Mouse (Mus musculus) skeletal muscle tissue, adult 2 months (tissue): ENCODE results near the gene Plac8.

Experiments used
- DNase-seq: peaks from one replicate; pipeline ENCODE4 v3.0.0-alpha.2; 2012; ENCODE audit warnings: low read depth, low spot score

Plac8 gene

DNA sequence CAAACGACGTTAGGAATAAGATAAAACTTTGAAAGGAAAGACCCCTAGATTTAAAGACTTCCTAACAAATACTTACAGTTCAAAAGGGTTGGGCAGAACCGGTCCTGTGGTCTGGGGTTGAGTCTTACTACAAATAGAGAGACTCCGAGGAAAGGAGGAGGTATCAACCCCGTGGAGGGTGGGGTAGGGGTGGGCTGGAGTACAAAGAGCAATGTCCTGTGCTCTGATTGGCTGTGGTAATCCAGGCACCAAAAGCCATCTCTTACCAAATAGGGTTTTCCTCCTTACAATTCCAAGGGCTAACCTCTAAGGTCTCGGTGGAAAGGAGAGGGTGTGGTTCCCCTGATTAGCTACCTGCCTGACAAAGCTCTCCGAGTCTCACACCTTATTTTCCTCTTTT is at the start of gene Plac8:
TSS of gene Plac8 (minus strand) at position 177 of the 400 bp plus-strand sequence.
- DNase-seq, result no peak

DNA sequence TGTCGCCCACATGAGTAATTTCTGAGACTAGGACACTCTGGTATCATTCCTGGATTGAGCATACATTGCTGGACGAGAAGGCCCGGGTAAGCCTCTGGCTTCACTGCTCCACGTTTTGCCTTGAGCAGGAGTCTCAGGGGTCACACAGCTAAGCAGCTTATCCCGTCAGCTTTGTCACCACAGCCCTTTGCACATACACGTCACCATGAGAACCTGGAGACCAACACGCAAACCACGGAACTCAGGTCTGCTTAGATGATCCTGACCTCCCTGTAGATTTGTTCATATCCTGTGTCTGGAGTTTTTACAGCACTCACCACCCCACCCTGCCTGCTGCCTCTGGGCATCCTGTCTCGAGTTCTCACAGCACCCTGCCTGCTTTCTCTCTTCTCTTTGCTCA is 48.9 kb upstream of the Plac8 start:
- DNase-seq, result no peak

DNA sequence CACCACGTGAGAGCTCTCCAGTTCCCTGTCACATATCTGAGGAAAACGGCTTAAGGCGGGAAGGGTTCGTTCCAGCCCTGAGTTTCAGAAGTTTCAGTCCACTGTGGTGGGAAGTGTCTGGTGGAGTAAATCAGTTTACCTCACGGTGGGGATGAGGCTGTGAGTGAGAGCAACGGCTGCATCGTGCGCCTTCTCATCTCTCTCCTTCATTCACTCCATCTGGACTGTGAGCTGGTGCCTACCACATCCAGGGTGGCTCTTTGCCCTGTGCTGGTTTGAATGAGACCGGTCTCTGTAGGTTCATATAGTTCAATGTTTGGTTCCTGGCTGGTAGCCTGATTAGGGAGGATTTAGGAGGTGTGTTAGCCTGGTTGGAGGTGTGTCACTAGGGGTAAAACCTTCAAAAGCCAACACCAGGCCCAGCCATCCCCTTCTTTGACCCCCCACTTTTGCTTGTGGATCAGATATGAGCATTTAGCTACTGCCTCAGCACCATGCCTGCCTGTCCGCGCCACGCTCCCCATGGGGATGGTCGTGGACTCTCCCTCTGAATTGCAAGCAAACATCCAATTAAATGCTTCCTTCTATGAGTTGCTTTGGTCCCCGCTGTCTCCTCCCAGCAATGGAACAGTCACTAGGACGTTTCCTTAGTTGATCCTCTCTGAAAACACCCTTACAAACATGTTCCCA is 47.7 kb upstream of the Plac8 start:
- no peak for DNase-seq

DNA sequence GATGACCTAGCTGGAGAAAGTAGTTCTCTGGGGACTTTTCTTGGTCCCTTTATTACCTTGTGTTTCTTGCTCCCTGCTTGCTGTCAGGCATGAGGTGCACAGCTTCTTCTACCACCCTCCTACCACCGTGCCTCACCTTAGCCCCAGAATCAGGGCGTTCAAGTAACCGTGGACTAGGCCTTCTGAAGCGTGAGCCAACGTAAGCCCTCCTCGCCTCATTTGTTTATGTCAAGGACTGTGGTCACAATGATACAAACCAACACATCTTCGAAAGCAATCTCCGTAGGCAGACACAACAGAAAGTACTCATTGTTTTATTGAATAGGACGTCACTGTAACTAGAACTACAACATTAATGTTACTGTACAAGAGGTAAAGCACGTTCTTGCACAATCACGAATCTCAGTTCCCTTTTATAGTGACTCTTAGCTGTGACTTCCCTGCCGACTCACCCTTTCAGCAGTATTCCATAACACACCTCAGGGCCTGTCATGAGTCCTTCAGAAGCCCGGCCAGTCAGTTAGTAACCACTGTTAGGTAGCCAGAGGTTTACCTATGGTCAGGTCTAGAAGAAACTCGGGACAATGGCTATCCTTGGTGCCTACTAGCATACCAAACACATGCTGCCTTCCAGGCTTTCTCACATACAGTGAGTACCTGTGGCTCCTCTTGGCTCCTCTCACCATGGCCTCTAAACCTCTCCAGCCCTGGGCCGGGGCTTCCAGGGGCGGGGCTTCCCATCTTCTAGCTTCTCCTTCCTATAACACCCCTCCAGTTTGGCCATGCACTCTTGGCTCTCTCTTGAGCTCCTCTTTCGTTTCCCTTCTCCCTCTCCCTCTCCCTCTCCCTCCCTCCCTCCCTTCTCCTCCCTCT is 42.1 kb upstream of the Plac8 start:
- no peak for DNase-seq

DNA sequence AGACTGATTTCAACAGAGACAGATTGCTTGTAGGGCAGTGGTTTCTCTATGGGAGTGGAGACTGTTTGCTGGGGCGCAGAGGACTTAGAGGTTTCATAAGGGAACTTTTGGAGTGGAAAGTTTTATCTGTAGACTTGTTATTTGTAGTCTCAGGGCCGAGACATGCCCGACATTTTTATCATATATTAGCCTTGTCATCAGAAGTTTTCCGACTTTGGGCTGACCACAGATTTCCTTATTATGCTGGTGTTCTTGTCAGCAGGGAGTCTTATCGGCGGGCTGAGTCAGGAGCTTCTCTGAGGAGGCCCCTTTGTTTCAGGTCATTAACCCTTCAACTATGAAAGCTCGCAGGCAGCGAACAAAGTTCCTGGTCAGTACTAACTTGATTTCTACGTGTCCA is 35.8 kb upstream of the Plac8 start:
- DNase-seq, result no peak

DNA sequence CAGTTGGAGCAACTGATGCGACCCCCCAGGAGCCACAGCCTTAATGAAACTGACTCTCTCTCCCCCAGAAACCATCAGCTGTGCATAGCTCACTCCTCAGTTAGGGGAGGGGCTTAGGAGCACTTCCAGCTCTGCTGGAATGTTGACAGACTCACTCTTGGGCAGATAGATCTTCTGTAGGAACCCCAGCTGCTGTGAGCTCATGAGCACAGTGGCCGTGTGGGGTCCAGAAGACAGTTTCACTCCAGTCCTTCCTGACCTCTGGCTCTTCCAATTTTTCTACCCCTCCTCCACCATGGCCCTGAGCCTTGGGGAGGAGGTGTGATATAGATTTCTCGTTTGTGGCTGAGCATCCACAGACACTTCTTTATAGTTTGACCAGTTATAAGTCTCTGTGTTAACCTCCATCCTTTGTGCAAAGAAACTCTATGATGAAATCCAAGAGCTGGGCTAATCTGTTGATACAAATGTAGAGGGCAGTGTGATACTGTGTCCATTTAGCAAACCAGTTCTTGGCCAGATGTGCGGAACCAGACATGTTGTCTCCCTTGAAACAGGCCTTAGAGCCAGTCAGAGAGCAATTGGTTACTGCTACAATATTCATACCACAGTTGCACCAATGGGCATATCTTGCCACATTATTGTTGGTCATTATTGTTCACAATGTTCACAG is 35.2 kb upstream of the Plac8 start:
- DNase-seq, result no peak

DNA sequence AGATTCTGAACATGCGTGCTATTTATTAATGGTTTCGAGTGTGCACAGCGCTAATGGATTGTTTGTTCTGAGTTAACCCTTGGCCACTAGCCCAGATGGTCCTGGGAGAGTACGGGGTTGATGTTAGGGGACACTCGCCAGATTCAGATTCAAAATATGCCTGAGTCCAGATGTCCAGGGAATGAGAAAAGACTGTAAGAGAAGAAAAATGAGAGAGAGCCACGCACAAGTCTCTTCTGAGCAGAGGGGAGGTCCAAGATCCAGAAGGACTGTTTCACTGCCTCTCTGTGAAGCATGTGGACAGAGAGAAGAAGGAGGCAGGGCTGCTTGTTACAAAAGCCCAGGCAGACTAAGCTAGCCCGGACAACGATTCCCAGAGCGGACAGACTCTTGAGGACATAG is 33.8 kb upstream of the Plac8 start:
- DNase-seq, result peak; percentile 83

DNA sequence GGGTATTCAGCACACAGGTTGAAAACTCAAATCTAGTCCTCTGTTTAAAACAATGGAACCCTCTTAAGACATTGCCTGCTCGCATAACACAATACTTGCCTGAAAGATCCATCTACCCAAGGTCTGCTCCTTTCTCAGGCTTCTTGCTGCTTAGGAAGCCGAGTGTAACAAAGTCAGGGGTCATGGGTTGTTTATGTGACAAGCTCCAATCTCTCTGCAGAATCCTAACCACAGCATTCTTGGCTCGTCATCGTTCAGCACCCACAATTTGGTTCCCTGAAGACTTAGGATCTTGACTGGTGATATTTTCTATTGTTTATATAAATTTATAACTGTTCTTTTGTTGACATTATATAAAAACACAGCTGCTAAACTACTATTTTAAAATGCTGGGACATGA is 32.0 kb upstream of the Plac8 start:
- DNase-seq, result no peak

DNA sequence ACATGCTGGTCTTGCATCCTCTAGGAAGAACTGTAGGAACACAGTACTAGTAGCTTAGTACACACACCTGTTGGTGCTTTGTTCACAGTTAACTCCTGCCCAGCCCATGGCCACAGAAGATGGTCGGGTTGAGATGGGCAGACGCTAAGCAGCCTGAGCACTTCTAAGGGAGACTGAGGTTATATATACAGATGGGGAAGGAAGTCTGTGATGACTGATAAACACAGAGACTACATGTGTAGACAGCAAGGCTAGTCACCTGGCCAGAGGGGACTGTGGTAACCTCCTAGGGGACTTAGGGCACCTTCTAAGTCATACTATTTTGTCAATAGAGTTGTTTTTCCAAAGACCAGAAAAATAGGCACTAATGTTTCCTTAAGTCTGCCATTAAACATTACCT is 29.8 kb upstream of the Plac8 start:
- DNase-seq, result no peak

DNA sequence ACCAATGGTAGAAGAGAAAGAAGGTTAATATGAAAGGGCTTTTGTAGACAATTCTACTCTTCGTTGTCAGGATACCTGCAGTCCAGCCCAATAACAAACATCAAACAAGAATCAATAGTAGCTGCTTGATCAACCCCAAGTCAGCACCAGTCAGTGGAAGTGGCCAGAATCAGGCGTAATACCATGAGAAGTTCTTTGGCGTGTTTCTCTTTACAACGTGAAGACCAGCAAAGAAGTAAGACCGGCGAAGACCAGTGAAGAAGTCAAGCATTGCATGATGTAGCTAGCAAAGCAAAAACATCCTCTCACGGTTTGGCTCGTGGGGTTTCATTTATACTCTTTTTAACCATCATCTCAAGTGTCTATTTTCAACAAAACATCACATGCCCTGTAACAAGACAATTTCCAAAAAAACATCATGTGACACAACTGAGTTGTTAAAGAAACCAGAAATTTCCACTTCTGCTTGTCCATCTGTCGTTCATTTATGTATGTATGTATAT is 27.0 kb upstream of the Plac8 start:
- DNase-seq, result no peak

DNA sequence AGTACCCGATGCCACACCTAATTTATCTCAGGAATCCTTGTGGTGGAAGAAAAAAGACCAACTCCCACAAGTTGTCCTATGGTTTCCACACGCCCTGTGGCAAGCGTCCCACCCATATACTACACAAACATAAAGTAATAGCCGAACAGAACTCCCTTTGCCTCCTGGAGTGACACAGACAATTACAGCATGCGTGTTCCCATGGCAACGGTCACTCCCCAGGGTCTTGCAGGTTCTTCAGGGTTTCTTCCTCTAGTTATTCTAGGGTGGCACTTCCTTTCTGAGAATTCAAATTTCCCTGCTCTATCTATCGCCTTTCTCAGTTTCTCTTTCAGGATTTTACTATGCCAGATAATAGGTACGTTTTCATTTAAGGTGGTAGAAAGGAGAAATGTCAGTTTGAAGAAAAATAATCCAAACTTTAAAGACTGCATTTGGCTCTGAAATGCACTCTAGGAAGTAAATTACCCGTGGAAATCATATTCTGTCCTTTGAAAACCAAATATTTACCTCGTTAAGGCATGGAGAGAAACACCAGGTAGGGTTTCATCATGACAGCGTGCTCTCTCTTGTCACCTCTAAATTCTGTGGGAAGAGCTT is 25.9 kb upstream of the Plac8 start:
- no peak for DNase-seq

DNA sequence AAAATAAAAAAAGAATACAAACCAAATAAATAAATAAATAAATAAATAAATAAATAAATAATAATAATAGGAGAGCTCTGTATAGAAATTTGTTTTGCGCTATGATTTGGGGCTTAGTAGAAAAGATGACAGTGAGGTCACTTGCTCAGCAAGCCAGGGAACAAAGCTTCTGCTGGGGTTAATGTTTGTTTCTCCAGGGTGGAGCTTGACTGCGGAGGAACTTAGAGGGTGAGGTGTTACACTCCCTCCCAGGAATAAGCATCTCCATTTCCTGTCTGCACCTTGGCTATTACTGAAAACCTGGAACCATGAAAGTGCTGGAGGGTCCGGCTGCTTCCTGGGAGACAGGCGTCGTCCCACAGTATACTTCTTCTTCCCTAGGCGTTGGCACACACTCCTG is 24.0 kb upstream of the Plac8 start:
- DNase-seq, result no peak

DNA sequence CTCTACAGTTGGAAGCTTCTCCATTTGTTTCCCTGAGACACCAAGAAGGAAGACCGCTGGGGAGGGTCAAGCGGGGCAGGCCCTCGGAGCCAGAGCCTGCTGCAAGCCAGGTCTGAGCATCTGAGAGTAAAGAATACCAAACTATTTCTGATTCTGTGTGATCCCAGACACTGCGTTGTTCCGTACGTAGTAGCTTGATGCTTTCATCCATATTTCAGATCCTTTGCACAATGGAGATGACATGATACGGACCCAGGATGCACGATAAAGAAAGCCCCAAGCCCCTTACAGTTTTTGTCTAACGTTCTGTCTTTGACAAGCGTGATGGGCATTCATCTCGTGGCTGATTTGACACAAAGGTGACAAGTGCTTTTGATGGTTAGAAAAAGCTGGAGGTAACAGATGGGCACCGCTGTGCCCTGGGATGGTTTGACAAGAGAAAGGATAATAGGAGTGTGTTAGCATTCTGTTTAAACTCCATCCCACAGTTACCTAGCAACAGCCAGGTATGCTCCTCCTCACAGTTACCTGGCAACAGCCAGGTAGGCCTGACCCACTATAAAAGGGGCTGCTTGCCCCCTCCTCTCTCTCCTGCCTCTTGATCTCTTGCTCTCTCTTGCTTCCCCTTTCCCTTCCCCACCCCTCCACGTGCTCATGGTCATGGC is 22.9 kb upstream of the Plac8 start:
- DNase-seq, result no peak

DNA sequence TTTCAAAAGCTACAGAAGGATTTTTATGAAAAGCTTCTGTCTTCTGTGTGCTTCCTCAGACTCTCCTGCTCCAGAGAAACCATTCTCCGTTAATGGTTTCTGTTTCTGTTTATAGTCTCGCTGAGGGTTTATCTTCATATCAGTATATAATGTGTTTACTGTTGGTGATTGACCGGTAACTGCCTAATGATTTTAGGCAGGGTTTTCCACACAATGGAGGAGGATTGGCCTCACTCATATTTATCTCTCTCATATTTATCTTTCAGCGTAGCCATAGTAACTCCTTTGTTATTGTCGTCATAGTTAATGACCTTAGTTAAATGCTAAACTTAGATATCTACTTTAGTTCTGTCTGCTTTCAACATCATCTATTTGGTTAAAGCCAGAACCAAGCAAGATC is 18.5 kb upstream of the Plac8 start:
- DNase-seq, result no peak

DNA sequence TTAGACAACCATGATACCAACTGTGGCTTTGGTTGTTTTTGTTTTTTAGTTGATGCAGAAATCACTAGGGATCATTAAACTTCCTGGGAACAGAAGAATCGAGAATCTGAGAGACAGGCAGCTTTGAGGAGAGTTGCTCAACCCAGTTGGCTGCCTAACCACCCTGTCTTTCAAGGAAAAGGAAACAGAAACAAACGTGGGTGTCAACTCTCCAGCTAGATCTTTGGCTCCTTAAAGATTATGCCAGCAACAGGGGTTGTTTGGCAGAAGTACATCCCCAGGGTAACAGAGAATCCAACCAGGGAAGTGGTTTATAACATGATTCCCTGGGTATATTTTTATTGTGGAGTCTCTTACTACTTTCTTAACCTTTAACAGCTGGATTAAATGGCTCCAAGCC is 15.6 kb upstream of the Plac8 start:
- peak; percentile 60 for DNase-seq

DNA sequence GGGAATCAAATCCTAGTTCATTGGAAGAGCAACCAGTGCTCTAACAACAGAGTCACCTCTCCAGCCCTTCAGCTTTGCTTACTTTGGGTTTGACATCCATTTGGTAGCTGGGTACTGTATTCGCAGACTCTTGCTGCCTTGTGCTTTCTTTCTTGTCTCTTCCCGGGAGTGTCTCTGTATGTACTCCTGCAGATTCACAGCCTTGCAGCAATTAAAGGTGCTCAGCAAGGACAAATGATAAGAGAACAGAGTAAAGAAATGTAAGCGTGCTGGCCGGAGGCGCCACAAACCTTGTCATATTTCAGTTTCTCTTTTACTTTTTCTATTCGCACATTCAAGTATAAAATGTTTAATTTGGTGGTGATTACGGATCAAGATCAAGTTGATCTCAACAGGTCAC is 15.1 kb upstream of the Plac8 start:
- no peak for DNase-seq

DNA sequence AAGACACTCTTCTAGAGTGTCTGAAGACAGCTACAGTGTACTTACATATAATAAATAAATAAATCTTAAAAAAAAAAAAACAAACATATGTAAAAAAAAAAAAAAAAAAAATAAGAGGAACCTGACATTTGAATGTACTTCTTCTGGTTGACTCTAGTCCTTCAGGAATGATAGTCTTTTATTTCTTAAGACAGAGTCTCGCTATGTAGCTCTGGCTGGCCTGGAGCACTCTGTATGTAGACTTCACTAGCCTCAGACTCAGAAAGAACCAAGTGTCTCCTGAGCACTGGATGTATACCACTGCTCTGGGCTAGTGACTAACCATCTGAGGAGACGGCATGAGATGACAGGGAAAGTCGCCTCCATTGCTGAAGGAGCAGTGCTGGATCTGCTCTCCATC is 13.6 kb upstream of the Plac8 start:
- DNase-seq, result no peak

DNA sequence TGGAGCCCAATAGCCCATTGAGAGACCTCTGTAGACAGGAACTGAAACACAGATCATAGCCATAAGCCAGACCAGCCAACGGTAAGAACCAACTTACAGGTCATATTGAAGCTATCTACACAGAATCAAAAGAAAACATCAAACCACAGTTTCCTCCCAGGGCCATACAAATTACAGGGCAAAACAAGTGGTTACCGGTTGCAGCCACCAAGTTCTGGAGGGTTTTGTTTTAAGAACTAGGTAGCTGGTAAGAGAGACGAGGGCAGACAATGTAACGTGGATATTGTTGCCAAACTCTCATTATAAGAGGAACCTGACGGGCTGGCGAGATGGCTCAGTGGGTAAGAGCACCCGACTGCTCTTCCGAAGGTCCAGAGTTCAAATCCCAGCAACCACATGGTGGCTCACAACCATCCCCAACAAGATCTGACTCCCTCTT is 13.2 kb upstream of the Plac8 start:
- DNase-seq, result peak; percentile 34

DNA sequence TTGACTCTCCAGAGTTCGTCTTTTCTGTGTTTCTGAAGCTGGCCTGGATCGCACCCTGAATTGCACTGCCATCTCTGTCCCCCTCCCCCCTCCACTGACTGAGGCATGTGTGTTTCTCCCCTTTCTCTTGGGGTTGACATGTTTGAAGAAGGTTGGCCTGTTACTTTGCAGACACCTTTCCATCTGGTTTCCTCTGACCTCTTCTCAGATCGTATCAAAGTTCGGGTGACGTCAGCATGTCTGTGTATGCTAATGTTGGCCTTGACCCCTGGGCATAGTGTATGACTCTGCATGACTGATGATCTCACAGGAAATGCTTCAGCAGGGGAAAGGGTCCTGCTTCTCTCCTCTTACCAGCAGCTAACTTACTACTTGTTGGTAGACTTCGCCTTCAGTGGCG is 11.0 kb upstream of the Plac8 start:
- DNase-seq, result no peak

DNA sequence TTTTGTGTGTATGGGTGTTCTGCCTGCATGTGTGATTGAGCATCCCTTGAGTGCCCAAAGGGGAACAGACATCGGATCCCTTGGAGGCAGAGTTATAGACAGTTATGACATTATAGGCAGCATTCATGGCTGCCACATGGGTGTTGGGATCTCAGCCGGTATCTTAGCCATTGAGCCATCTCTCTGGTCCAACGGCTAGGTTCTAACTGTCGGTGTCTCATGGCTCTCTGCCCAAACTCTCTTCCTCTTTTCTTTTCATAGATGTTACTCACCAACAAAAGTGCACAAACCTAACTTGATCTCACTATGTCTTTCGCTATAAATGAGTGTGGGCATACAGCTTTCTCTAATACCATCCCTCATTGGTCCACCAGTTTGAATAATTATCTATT is 10.4 kb upstream of the Plac8 start:
- no peak for DNase-seq

DNA sequence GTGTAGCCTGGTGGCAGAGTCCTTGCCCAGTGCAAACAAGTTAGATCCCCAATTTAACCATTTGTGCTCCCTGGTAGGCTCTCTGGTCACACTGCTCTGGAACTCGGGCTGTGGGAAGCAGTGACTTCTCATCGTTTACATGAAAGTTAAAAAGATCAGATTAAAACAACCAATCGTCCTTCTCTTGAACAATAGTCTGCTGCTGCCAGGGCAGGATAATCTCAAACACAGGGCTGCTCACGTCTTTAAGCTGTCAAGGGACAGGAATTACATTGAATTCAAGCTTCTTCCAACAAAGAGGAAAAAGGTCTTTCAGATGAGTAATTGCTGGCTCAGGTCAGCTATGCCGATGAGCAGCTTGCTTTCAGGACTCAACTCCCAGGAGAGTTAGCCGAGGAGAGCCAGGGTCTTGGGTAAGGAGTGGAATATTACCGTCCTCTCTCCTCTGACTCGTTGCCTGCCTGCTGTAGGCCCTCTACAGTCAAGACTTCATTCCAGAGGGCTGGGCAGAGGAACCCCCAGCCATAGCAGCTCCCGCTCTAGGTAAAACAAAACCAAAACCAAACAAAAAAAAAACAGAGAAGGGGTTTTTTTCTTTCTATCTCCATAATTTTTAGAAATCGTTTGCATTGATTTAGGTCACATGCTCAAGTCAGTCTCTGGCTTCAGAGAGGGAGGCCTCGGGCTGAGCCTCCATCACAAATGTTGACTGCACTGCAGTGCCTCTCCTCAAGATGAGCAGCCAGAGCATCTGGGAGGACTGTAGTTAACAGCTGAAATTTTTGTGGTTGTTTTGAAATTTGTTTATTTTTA is 9.8 kb upstream of the Plac8 start:
- peak; percentile 73 for DNase-seq
